ENCODE assay signal across 14 mouse cellular contexts in genomic region chr12:41774623-41775323, GRCm38 (mm10).
DNase-seq lines count a peak whose midpoint lies in the region; ATAC-seq and TF ChIP-seq lines count a peak whose summit lies in the region.
"Had no signal": no experiment of that assay in that cellular context is flagged by ENCODE, and none has a peak within 500 bp of the region (broad histone marks: within the 10 kb centered on the region; RNA-seq: fewer than 3 reads in every experiment).

No protein-coding gene starts in this region.

- H3K36me3 ChIP-seq in forebrain, embryonic 15.5 days, result no peaks in the 10 kb centered on the region
- no peaks in the 10 kb centered on the region for H3K36me3 ChIP-seq in forebrain, embryonic 11.5 days (ENCODE audit: control insufficient read depth, insufficient read depth, low read length)
- no peaks in the 10 kb centered on the region for H3K36me3 ChIP-seq in midbrain, embryonic 15.5 days (replicated peaks)
- no peaks in the 10 kb centered on the region for H3K36me3 ChIP-seq in midbrain, embryonic 13.5 days
- no peaks in the 10 kb centered on the region for H3K36me3 ChIP-seq in forebrain, postnatal 0 days (ENCODE audit: insufficient read depth)
- H3K36me3 ChIP-seq: embryonic facial prominence, embryonic 13.5 days; G1E had no signal

- no peaks in the 10 kb centered on the region for H3K4me1 ChIP-seq in forebrain, embryonic 15.5 days
- H3K4me1 ChIP-seq in forebrain, embryonic 11.5 days (replicated peaks; ENCODE audit: control insufficient read depth, insufficient read depth, low read length), result no peaks in the 10 kb centered on the region
- H3K4me1 ChIP-seq in midbrain, embryonic 15.5 days, result no peaks in the 10 kb centered on the region
- no peaks in the 10 kb centered on the region for H3K4me1 ChIP-seq in midbrain, embryonic 13.5 days (replicated peaks)
- H3K4me1 ChIP-seq in forebrain, postnatal 0 days (ENCODE audit: insufficient read depth), result no peaks in the 10 kb centered on the region
- H3K4me1 ChIP-seq: embryonic facial prominence, embryonic 13.5 days had no signal

- no peaks in the 10 kb centered on the region for H3K27me3 ChIP-seq in forebrain, embryonic 15.5 days
- no peaks in the 10 kb centered on the region for H3K27me3 ChIP-seq in forebrain, embryonic 11.5 days (ENCODE audit: control insufficient read depth, insufficient read depth, low read length)
- H3K27me3 ChIP-seq in midbrain, embryonic 15.5 days (replicated peaks), result no peaks in the 10 kb centered on the region
- H3K27me3 ChIP-seq in midbrain, embryonic 13.5 days, result no peaks in the 10 kb centered on the region
- H3K27me3 ChIP-seq in forebrain, postnatal 0 days (ENCODE audit: insufficient read depth, low read length), result no peaks in the 10 kb centered on the region
- H3K27me3 ChIP-seq: embryonic facial prominence, embryonic 13.5 days had no signal

- no peak for TF ChIP-seq CTCF in forebrain, postnatal 0 days (IDR thresholded peaks at IDR 0.05; ENCODE audit: low read depth)

- no peak overlapping the region for H3K4me2 ChIP-seq in forebrain, embryonic 15.5 days (replicated peaks)
- no peak overlapping the region for H3K4me2 ChIP-seq in forebrain, embryonic 11.5 days (ENCODE audit: low read depth, low read length, severe bottlenecking)
- H3K4me2 ChIP-seq in midbrain, embryonic 15.5 days, result no peak overlapping the region
- no peak overlapping the region for H3K4me2 ChIP-seq in midbrain, embryonic 13.5 days (replicated peaks)
- H3K4me2 ChIP-seq in forebrain, postnatal 0 days (ENCODE audit: low read depth), result no peak overlapping the region
- H3K4me2 ChIP-seq: embryonic facial prominence, embryonic 13.5 days had no signal

- WGBS in forebrain, embryonic 15.5 days, result 70% methylated on average over 5 of the region's 5 CpGs
- WGBS in forebrain, embryonic 11.5 days, result 88% methylated on average over 5 of the region's 5 CpGs
- WGBS in midbrain, embryonic 15.5 days, result 78% methylated on average over 5 of the region's 5 CpGs
- 82% methylated on average over 5 of the region's 5 CpGs for WGBS in midbrain, embryonic 13.5 days
- 62% methylated on average over 5 of the region's 5 CpGs for WGBS in forebrain, postnatal 0 days

- no peaks in the 10 kb centered on the region for H3K9me3 ChIP-seq in forebrain, embryonic 15.5 days
- no peaks in the 10 kb centered on the region for H3K9me3 ChIP-seq in forebrain, embryonic 11.5 days (ENCODE audit: control insufficient read depth, low read length)
- no peaks in the 10 kb centered on the region for H3K9me3 ChIP-seq in midbrain, embryonic 15.5 days
- no peaks in the 10 kb centered on the region for H3K9me3 ChIP-seq in midbrain, embryonic 13.5 days
- no peaks in the 10 kb centered on the region for H3K9me3 ChIP-seq in forebrain, postnatal 0 days (ENCODE audit: low read length)
- H3K9me3 ChIP-seq: embryonic facial prominence, embryonic 13.5 days; G1E had no signal

- intact Hi-C loops in heart, postnatal 25 days (cut with DNase I), result no loop called here

- no peak for DNase-seq in forebrain, embryonic 11.5 days (ENCODE audit: low spot score)
- peak; percentile 88 for DNase-seq in cerebellum, adult 11-12 months
- DNase-seq in forebrain, postnatal 0 days, result peak; percentile 27
- DNase-seq in urinary bladder, postnatal 10 days (ENCODE audit: low spot score), result no peak
- no peak for DNase-seq in heart, postnatal 25 days (ENCODE audit: low spot score)
- DNase-seq: heart, postnatal 36 days; kidney, adult 2 months; liver, postnatal 0 days had no signal

- H3K27ac ChIP-seq in forebrain, embryonic 15.5 days (replicated peaks), result peak overlapping the region; percentile 44
- no peak overlapping the region for H3K27ac ChIP-seq in forebrain, embryonic 11.5 days (ENCODE audit: low read depth, low read length)
- H3K27ac ChIP-seq in midbrain, embryonic 15.5 days, result no peak overlapping the region
- no peak overlapping the region for H3K27ac ChIP-seq in midbrain, embryonic 13.5 days
- no peak overlapping the region for H3K27ac ChIP-seq in forebrain, postnatal 0 days (ENCODE audit: low read depth, low read length)
- H3K27ac ChIP-seq: embryonic facial prominence, embryonic 13.5 days; macrophage had no signal

- H3K9ac ChIP-seq in forebrain, embryonic 15.5 days (replicated peaks), result no peak overlapping the region
- no peak overlapping the region for H3K9ac ChIP-seq in forebrain, embryonic 11.5 days (ENCODE audit: low read length)
- no peak overlapping the region for H3K9ac ChIP-seq in midbrain, embryonic 15.5 days
- no peak overlapping the region for H3K9ac ChIP-seq in midbrain, embryonic 13.5 days (replicated peaks)
- no peak overlapping the region for H3K9ac ChIP-seq in forebrain, postnatal 0 days
- H3K9ac ChIP-seq: embryonic facial prominence, embryonic 13.5 days; liver, postnatal 0 days had no signal

- peak; percentile 85 for ATAC-seq in forebrain, embryonic 15.5 days (replicated peaks)
- ATAC-seq in forebrain, embryonic 11.5 days (replicated peaks; ENCODE audit: low FRiP score), result no peak
- ATAC-seq in midbrain, embryonic 15.5 days (replicated peaks), result 0 out of 2 replicates have a peak, but pooled peaks have one; percentile 39
- ATAC-seq in midbrain, embryonic 13.5 days, result no peak
- ATAC-seq in forebrain, postnatal 0 days, result peak; percentile 69
- ATAC-seq: liver, postnatal 0 days had no signal

- no peak overlapping the region for H3K4me3 ChIP-seq in forebrain, embryonic 15.5 days
- H3K4me3 ChIP-seq in forebrain, embryonic 11.5 days (ENCODE audit: low read depth, low read length), result no peak overlapping the region
- H3K4me3 ChIP-seq in midbrain, embryonic 15.5 days, result no peak overlapping the region
- H3K4me3 ChIP-seq in midbrain, embryonic 13.5 days (replicated peaks), result no peak overlapping the region
- no peak overlapping the region for H3K4me3 ChIP-seq in forebrain, postnatal 0 days (ENCODE audit: low read depth, low read length)
- H3K4me3 ChIP-seq: embryonic facial prominence, embryonic 13.5 days had no signal

Comparison
In these comparisons a context has a peak if more than half of its experiments do, and no peak if none do; other contexts are left out.
1. ATAC-seq: peak in forebrain, embryonic 15.5 days (single experiment), midbrain, embryonic 15.5 days (single experiment) and forebrain, postnatal 0 days (single experiment); none in forebrain, embryonic 11.5 days (single experiment) and midbrain, embryonic 13.5 days (single experiment).
2. DNase-seq: peak in cerebellum, adult 11-12 months (single experiment) and forebrain, postnatal 0 days (single experiment); none in forebrain, embryonic 11.5 days (single experiment), urinary bladder, postnatal 10 days (single experiment) and heart, postnatal 25 days (single experiment).